Mouse (Mus musculus): ENCODE measurements around the gene Fbxw10. TPM values are rescaled to one million over a fixed set of nuclear protein-coding genes. Genes with fewer than 3 reads are reported as not detected.

Gene Fbxw10
- polyA plus RNA-seq, 1 experiment from 2014 or later: 0.13 TPM

DNA sequence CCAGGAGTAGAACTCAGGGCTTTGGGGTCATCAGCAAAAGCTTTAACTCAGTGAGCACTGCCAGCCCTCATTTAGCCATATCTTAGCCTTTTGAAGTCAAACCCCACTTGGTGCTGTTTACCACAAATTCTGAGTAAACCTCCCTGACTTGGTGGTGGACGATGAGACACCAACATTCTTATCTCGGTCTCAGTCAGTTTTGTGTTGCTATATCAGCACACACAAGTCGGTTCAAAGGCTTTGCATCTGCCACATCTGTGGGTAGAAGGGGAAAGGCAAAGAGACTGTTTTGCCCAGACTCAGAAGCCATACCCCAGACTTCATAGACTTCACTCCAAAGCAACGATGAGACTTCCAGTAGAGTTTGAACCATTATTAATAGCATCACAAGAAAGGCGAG lies 2.3 kb upstream of the Fbxw10 start:
- H3K4me3 ChIP-seq: no peak overlapping the region
- no peak for ATAC-seq (ENCODE audit: extremely low read depth, insufficient number of reproducible peaks, low FRiP score, low TSS enrichment)
- H3K27ac ChIP-seq (replicated peaks): no peak overlapping the region
- no peaks in the 10 kb centered on the region for H3K27me3 ChIP-seq (replicated peaks)
- 70% methylated on average over 5 of the region's 5 CpGs for WGBS
- H3K4me1 ChIP-seq: peaks cover 10% of the 10 kb centered on the region
- H3K36me3 ChIP-seq: peaks cover 16% of the 10 kb centered on the region
- no peak overlapping the region for H3K9ac ChIP-seq
- H3K4me2 ChIP-seq: no peak overlapping the region
- no peaks in the 10 kb centered on the region for H3K9me3 ChIP-seq

DNA sequence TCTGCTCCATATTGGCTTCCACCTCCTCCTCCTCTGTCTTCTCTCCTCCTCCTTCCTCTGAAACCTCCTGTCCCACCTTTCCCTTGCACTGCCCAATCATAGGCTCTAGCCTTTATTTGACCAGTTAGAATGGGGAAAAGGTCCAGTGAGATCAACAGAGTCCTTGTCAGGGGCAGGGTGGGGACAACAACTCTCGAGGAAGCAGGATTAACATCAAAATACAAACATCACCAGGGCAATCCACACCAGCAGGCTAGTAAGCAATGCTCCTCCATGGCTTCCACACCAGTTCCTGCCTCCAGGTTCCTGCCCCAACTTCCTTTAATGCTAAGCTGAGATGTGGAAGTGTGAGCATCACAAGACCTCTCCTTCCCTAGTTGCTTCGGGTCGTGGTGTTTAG lies 1.1 kb upstream of the Fbxw10 start:
- H3K36me3 ChIP-seq: peaks cover 5% of the 10 kb centered on the region
- peaks cover 10% of the 10 kb centered on the region for H3K4me1 ChIP-seq
- no peak overlapping the region for H3K4me2 ChIP-seq
- H3K9me3 ChIP-seq: no peaks in the 10 kb centered on the region
- H3K4me3 ChIP-seq: no peak overlapping the region
- no peak for ATAC-seq (ENCODE audit: extremely low read depth, insufficient number of reproducible peaks, low FRiP score, low TSS enrichment)
- H3K9ac ChIP-seq: no peak overlapping the region
- H3K27ac ChIP-seq (replicated peaks): no peak overlapping the region
- WGBS: 67% methylated on average over 3 of the region's 3 CpGs
- no peaks in the 10 kb centered on the region for H3K27me3 ChIP-seq (replicated peaks)

DNA sequence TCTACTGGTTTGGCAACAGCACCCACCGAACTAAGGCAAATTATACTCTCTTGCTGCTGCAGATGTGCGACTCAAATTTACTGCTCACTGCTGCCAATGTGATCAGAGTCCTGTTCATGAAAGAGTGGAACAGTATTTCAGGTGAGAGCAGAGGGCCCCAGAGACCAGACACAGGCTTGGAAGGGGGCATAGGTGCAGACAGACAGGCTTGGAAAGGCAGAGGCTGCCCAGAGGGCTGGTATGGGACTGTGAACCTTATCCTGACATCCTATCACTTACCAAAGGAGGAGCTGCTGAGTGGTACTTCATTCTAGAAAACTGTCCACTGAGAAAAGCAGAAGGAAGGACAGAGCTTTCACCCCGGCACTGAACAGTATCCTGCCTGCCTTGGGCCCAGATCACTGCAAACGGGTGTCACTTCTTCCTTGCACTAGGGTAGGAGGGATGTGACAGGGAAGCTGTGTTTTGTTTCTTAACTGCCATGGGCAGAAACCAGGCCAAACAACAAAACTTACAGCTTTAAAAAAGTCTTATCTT lies 854 bp downstream of the Fbxw10 start:
- Histone ChIP-seq H3K4me1 (peaks cover 10% of the 10 kb centered on the region), H3K4me3 (no peak overlapping the region), H3K9me3 (no peaks in the 10 kb centered on the region), H3K27ac (replicated peaks) (no peak overlapping the region), H3K27me3 (replicated peaks) (no peaks in the 10 kb centered on the region), H3K36me3 (no peaks in the 10 kb centered on the region), H3K4me2 (no peak overlapping the region), H3K9ac (no peak overlapping the region)
- no peak for ATAC-seq (ENCODE audit: extremely low read depth, insufficient number of reproducible peaks, low FRiP score, low TSS enrichment)
- WGBS: 53% methylated on average over 4 of the region's 4 CpGs

DNA sequence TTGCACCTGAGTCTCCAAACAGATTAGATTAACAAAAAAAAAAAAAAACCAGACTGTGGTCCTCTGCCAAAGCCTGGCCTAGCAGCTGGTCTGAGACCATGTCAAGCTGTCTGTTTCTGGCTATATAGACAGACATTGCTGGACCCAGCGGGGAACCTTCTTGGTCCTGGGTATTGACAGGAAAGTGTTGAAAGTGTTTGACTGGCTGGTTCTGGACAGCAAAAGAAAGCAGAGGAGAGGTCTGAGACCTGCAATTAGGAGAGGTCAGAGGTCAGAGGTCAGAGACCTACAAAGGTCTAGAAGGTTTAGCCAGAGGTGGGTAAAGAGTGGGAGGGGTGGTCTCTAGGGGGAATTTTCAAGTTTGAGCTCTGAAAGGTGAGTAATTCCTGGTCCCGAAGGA lies 1.4 kb downstream of the Fbxw10 start:
- Histone ChIP-seq H3K36me3 (no peaks in the 10 kb centered on the region), H3K9me3 (no peaks in the 10 kb centered on the region), H3K27ac (replicated peaks) (no peak overlapping the region), H3K4me1 (peaks cover 10% of the 10 kb centered on the region), H3K27me3 (replicated peaks) (no peaks in the 10 kb centered on the region), H3K4me2 (no peak overlapping the region), H3K9ac (no peak overlapping the region), H3K4me3 (no peak overlapping the region)
- 48% methylated on average over 2 of the region's 2 CpGs for WGBS
- no peak for ATAC-seq (ENCODE audit: extremely low read depth, insufficient number of reproducible peaks, low FRiP score, low TSS enrichment)

DNA sequence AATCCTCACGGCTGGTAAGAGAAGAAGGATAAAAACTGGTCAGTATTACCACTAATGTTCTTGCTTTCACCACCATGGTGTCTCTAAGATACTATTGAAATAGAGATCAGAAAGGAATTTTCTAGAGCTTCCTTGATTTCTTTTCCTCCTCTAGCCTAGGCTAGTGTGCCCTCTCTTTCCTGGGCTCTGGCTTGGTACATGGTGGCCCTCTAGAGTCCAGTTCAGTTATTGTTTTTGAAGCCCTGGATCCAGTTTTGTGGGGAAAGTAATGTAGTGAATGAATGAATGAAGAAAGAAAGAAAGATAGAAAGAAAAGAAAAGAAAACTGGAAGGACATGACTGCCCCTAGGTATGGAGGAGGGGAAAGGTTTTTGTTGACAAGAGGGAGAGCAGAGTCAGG lies 4.3 kb downstream of the Fbxw10 start:
- no peak overlapping the region for H3K4me3 ChIP-seq
- H3K4me1 ChIP-seq: peaks cover 10% of the 10 kb centered on the region
- no peak overlapping the region for H3K27ac ChIP-seq (replicated peaks)
- no peak overlapping the region for H3K4me2 ChIP-seq
- no peaks in the 10 kb centered on the region for H3K9me3 ChIP-seq
- no peaks in the 10 kb centered on the region for H3K27me3 ChIP-seq (replicated peaks)
- H3K36me3 ChIP-seq: no peaks in the 10 kb centered on the region
- H3K9ac ChIP-seq: no peak overlapping the region
- 96% methylated on average over 1 of the region's 1 CpGs for WGBS
- no peak for ATAC-seq (ENCODE audit: extremely low read depth, insufficient number of reproducible peaks, low FRiP score, low TSS enrichment)

DNA sequence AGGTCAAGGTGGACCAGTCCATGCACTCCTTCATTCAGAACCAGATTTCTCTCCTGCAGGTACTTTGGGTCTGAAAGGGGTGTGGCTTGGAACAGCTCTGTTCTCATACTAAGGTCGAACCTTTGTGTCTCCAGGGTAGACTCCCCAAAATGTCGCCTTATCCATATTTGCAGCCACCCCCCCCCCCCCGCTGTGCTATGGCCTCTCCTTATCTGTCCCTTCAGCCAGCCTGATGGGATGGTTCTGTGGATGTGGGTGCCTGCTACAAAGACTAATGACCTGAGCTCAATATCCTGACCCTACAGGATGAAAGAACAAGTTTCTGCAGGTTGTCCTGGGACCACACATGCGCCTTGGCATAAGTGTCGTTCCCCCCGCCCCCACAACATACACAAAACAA lies 6.5 kb downstream of the Fbxw10 start:
- no peaks in the 10 kb centered on the region for H3K36me3 ChIP-seq
- no peaks in the 10 kb centered on the region for H3K27me3 ChIP-seq (replicated peaks)
- no peak overlapping the region for H3K9ac ChIP-seq
- H3K4me1 ChIP-seq: no peaks in the 10 kb centered on the region
- no peak overlapping the region for H3K27ac ChIP-seq (replicated peaks)
- WGBS: 77% methylated on average over 6 of the region's 6 CpGs
- no peak for ATAC-seq (ENCODE audit: extremely low read depth, insufficient number of reproducible peaks, low FRiP score, low TSS enrichment)
- H3K4me3 ChIP-seq: no peak overlapping the region
- no peaks in the 10 kb centered on the region for H3K9me3 ChIP-seq
- H3K4me2 ChIP-seq: no peak overlapping the region

DNA sequence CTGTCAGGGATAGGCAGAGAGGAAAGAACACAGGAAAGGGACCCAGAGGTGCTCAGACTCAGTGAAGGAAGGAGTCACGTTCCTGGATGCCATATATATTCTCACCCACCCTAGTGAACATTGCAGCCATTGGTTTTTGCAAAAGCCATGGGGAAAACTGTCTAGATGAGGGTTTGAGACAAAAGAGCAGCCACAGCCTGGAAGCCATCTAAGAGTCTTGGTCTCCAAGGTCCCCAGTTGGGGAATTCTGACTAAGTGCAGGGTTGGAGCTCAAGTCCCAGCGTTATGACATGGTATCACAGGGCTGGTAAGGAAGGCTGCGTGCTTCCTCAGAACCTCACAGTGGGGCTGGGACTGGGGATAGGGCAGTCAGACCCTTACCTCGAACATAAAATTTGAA lies 18.7 kb downstream of the Fbxw10 start:
- ATAC-seq (ENCODE audit: extremely low read depth, insufficient number of reproducible peaks, low FRiP score, low TSS enrichment): no peak
- H3K36me3 ChIP-seq: no peaks in the 10 kb centered on the region
- no peak overlapping the region for H3K9ac ChIP-seq
- H3K4me3 ChIP-seq: no peak overlapping the region
- H3K27ac ChIP-seq (replicated peaks): no peak overlapping the region
- no peaks in the 10 kb centered on the region for H3K27me3 ChIP-seq (replicated peaks)
- H3K4me1 ChIP-seq: no peaks in the 10 kb centered on the region
- WGBS: 61% methylated on average over 4 of the region's 4 CpGs
- H3K4me2 ChIP-seq: no peak overlapping the region
- H3K9me3 ChIP-seq: no peaks in the 10 kb centered on the region

DNA sequence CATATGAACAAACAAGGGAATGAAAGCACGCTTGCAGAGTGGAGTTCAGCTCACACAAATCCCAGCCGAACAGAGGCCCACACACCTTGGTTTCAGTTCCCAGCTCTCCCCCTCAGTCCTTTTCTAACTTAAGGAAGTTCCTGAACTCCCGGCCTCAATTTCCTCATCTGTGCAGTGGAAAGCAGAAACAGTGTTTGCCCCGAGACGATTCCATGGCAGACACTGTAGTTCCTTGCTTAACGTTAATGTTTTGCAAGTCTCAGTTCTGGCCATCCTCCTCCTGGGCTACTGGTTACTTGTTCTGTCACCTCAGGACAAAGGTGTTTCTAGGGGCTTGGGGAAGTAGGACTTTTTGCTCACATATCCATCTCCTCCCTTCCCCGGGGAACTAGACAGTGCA lies 19.8 kb downstream of the Fbxw10 start:
- no peak overlapping the region for H3K4me2 ChIP-seq

DNA sequence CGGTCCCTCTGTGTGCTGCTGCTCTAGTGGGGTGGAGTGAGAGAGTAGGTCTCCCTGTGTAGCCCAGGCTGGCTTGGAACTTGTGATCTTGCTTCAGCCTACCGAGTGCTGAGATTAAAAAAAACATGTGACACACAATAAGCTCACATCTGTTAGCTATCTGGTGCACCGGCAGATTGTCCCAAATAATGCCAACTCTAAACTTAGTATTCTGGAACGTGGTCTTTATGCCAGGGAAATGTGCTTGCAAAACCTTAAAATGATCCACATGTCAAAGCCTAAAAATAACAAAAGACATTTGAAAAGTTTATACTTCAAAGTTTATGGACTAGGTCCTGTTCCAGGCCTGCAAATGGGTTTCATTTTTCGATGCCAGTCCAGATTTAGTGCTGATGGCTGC lies 22.3 kb downstream of the Fbxw10 start:
- no peak overlapping the region for H3K9ac ChIP-seq
- no peak overlapping the region for H3K27ac ChIP-seq (replicated peaks)
- H3K9me3 ChIP-seq: no peaks in the 10 kb centered on the region
- H3K4me2 ChIP-seq: no peak overlapping the region
- 72% methylated on average over 5 of the region's 5 CpGs for WGBS
- H3K27me3 ChIP-seq (replicated peaks): 0 out of 2 replicates have a peak, but pooled peaks cover 4% of the 10 kb centered on the region
- no peak overlapping the region for H3K4me3 ChIP-seq
- no peaks in the 10 kb centered on the region for H3K36me3 ChIP-seq
- ATAC-seq (ENCODE audit: extremely low read depth, insufficient number of reproducible peaks, low FRiP score, low TSS enrichment): no peak
- H3K4me1 ChIP-seq: no peaks in the 10 kb centered on the region

More for the DNA sequence above, 19.8 kb downstream of the Fbxw10 start:
- no peaks in the 10 kb centered on the region for H3K4me1 ChIP-seq
- H3K27me3 ChIP-seq (replicated peaks): no peaks in the 10 kb centered on the region
- H3K27ac ChIP-seq (replicated peaks): no peak overlapping the region
- H3K9me3 ChIP-seq: no peaks in the 10 kb centered on the region
- no peaks in the 10 kb centered on the region for H3K36me3 ChIP-seq
- no peak overlapping the region for H3K4me3 ChIP-seq
- 75% methylated on average over 7 of the region's 7 CpGs for WGBS
- ATAC-seq (ENCODE audit: extremely low read depth, insufficient number of reproducible peaks, low FRiP score, low TSS enrichment): no peak
- H3K9ac ChIP-seq: no peak overlapping the region

DNA sequence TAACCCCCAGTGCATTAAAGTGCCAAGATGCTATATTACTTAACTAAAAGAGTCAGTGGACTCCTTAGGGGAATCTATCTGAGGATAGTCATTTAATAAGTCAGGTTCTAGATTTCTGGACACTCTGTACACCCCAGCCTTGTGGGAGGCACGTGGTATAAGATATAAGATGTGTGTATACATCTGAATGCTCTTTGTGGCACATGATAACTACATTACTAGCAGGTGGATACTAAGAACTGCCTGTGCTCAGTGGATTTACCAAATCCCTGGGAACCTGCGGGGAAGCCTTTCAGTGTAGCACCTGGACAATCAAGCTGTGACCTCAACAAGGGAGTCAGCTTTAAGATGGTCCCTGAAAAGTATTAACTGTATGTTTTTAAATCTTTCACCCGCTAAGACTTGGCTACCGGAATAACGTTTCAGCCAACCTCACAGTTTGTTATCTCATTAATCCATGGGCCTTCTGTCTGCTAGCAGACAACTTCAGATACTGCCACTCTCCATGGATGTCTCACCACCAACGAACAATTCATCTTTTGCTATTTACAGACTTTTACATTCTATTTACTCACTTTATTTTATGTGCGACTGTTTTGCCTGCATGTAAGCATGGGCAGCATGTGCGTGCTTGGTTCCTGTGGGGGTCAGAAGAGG lies 23.0 kb downstream of the Fbxw10 start:
- WGBS: 68% methylated on average over 8 of the region's 8 CpGs
- H3K4me3 ChIP-seq: no peak overlapping the region
- ATAC-seq (ENCODE audit: extremely low read depth, insufficient number of reproducible peaks, low FRiP score, low TSS enrichment): no peak
- H3K9ac ChIP-seq: no peak overlapping the region
- no peaks in the 10 kb centered on the region for H3K9me3 ChIP-seq
- no peak overlapping the region for H3K4me2 ChIP-seq
- no peaks in the 10 kb centered on the region for H3K4me1 ChIP-seq
- H3K36me3 ChIP-seq: no peaks in the 10 kb centered on the region
- H3K27ac ChIP-seq (replicated peaks): no peak overlapping the region
- 0 out of 2 replicates have a peak, but pooled peaks cover 4% of the 10 kb centered on the region for H3K27me3 ChIP-seq (replicated peaks)

DNA sequence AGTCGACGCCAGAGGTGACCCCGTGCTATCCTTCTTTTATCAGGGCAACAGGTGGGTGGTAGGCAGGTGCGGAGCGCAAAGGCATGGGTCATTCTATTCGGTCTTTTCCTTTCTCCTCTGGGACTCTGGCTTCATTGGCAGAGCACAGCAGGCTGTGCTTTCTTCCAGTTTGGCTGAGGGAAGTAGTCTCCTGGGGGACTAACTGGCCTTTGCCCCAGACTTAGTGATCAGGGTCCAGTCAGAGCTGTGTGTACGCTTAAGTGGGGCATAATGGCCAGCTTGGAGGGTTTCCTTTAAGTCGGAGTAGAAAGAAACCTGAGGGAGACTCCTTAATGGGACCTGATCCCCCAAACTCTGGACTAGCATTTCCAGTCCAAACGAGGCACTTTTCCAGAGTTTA lies 26.6 kb downstream of the Fbxw10 start:
- no peak overlapping the region for H3K27ac ChIP-seq (replicated peaks)
- H3K9me3 ChIP-seq: no peaks in the 10 kb centered on the region
- no peak overlapping the region for H3K4me3 ChIP-seq
- H3K4me1 ChIP-seq: no peaks in the 10 kb centered on the region; the same call in 1 of the 2 replicates
- ATAC-seq (ENCODE audit: extremely low read depth, insufficient number of reproducible peaks, low FRiP score, low TSS enrichment): no peak
- H3K4me2 ChIP-seq: no peak overlapping the region
- 67% methylated on average over 9 of the region's 9 CpGs for WGBS
- no peak overlapping the region for H3K9ac ChIP-seq
- H3K36me3 ChIP-seq: no peaks in the 10 kb centered on the region
- 0 out of 2 replicates have a peak, but pooled peaks cover 4% of the 10 kb centered on the region for H3K27me3 ChIP-seq (replicated peaks)

DNA sequence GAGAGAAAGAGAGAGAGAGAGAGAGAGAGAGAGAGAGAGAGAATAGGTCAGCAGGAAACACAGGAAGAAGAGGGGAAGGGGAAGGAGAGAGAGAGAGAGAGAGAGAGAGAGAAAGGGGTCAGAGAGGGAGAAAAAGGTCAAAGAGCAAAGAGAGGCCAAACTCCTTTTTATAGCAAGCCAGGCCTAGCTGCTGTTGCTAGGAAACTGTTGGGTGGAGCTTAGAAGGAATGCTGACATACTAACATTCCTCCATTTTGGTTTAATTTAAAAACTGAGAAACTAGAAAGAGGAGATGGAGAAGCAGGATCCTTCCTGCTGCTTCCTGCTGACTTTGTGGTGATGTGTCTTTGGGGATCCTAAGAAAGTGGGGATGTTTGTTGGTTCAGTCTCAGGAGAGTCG lies 28.8 kb downstream of the Fbxw10 start:
- Histone ChIP-seq H3K9ac (no peak overlapping the region), H3K4me2 (no peak overlapping the region), H3K9me3 (no peaks in the 10 kb centered on the region), H3K27me3 (replicated peaks) (0 out of 2 replicates have a peak, but pooled peaks cover 4% of the 10 kb centered on the region), H3K27ac (replicated peaks) (no peak overlapping the region), H3K4me1 (peaks cover 7% of the 10 kb centered on the region), H3K36me3 (no peaks in the 10 kb centered on the region), H3K4me3 (no peak overlapping the region)
- WGBS: 65% methylated on average over 1 of the region's 1 CpGs
- no peak for ATAC-seq (ENCODE audit: extremely low read depth, insufficient number of reproducible peaks, low FRiP score, low TSS enrichment)
